Mouse (Mus musculus): ENCODE measurements at regions not wholly inside any gene's neighbourhood (a gene's known extent, or its start where the extent isn't known, plus 50 kb on each side); places are given as distances from the start of the nearest gene placed in this dataset.

DNA sequence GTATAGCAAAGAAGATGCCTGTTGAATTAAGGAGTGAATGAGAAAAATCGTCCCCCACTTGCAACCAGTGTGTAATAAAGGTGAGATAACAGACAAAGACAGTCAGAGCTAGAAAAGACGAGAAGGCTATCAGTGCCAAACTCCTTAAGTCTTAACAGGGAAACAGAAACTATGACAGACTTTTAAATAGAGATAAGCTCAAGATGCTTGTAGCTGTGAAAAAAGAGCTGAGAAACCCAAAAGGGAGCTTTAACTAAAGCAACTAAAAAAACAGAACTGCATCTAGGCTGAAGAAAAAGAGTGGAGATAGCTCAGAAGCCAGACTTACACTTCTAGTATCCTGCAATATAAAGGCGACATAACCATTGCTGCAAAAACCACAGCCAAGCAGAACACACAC, 87.8 kb upstream of the Tprg start:
- Histone ChIP-seq H3K9me3 (replicated peaks; ENCODE audit: insufficient read depth, low read length) (no peaks in the 10 kb centered on the region), H3K27ac (ENCODE audit: control insufficient read depth, low read depth, low read length) (peak overlapping the region; percentile 71), H3K36me3 (ENCODE audit: control insufficient read depth in 1 of 2, insufficient read depth in 2 of 2, low read length in 2 of 2) (peaks cover 0 to 27% of the 10 kb centered on the region in 2 experiments; a peak in 2 of 4 replicates), H3K9ac (ENCODE audit: control insufficient read depth, low read depth, low read length, poor library complexity, severe bottlenecking) (no peak overlapping the region), H3K4me3 (ENCODE audit: control insufficient read depth in 1 of 2, insufficient read depth in 1 of 2, low read depth in 2 of 2, low read length in 2 of 2) (no peak overlapping the region; a peak in 1 of 4 replicates), H3K79me2 (ENCODE audit: control insufficient read depth, insufficient read depth, low read length, poor library complexity) (no peaks in the 10 kb centered on the region), H3K27me3 (ENCODE audit: control insufficient read depth in 1 of 2, insufficient read depth in 2 of 2, low read length in 2 of 2) (no peaks in the 10 kb centered on the region), H3K4me1 (ENCODE audit: control insufficient read depth in 1 of 2, insufficient read depth in 2 of 2, low read length in 2 of 2) (peaks cover 9 to 24% of the 10 kb centered on the region in 2 experiments)
- DNase-seq (ENCODE audit: low read depth, low spot score): peak; percentile 82
- TF ChIP-seq POLR2A (IDR thresholded peaks at IDR 0.05; ENCODE audit: control insufficient read depth in 1 of 2, insufficient read depth in 1 of 2, low read depth in 1 of 2, low read length in 2 of 2, poor library complexity in 1 of 2) (no peak), TAL1 (IDR thresholded peaks at IDR 0.05; ENCODE audit: low read length) (peak; percentile 40), ZMIZ1 (IDR thresholded peaks at IDR 0.05; ENCODE audit: low read depth, low read length) (no peak), BHLHE40 (IDR thresholded peaks at IDR 0.05; ENCODE audit: borderline replicate concordance, low read depth, low read length) (no peak), MYB (IDR thresholded peaks at IDR 0.05; ENCODE audit: low read depth, low read length) (no peak), ETS1 (IDR thresholded peaks at IDR 0.05; ENCODE audit: low read depth, low read length) (peak; percentile 86), TBP (IDR thresholded peaks at IDR 0.05; ENCODE audit: low read depth, low read length) (no peak), CTCF (IDR thresholded peaks at IDR 0.05 in 2 of 3, conservative IDR thresholded peaks at IDR 0.05 in 1 of 3; ENCODE audit: control insufficient read depth in 1 of 3, insufficient read depth in 1 of 3, low read depth in 2 of 3, low read length in 3 of 3, poor library complexity in 1 of 3, severe bottlenecking in 1 of 3) (no peak), MYC (IDR thresholded peaks at IDR 0.05; ENCODE audit: low read depth, low read length) (no peak; the same call in 1 of the 2 replicates), KAT2A (conservative IDR thresholded peaks at IDR 0.05; ENCODE audit: low read depth, low read length) (no peak), ZC3H11A (IDR thresholded peaks at IDR 0.05; ENCODE audit: low read depth, low read length) (no peak), HCFC1 (IDR thresholded peaks at IDR 0.05; ENCODE audit: low read depth, low read length) (no peak), SMC3 (IDR thresholded peaks at IDR 0.05; ENCODE audit: low read depth, low read length) (no peak), POLR2AphosphoS2 (IDR thresholded peaks at IDR 0.05; ENCODE audit: low read length) (no peak), GATA1 (IDR thresholded peaks at IDR 0.05; ENCODE audit: low read depth, low read length) (peak; percentile 94), GABPA (IDR thresholded peaks at IDR 0.05; ENCODE audit: low read depth, low read length) (no peak), MAFK (IDR thresholded peaks at IDR 0.05; ENCODE audit: borderline replicate concordance, low read depth, low read length) (no peak), ELF1 (IDR thresholded peaks at IDR 0.05; ENCODE audit: low read depth, low read length) (no peak), USF1 (IDR thresholded peaks at IDR 0.05; ENCODE audit: low read depth, low read length) (no peak), MXI1 (IDR thresholded peaks at IDR 0.05; ENCODE audit: low read depth, low read length) (peak; percentile 58; the same call in 1 of the 2 replicates), NRF1 (IDR thresholded peaks at IDR 0.05; ENCODE audit: insufficient read depth, low read depth, low read length, poor library complexity, severe bottlenecking) (no peak), RAD21 (IDR thresholded peaks at IDR 0.05; ENCODE audit: low read depth, low read length) (no peak), POLR2AphosphoS5 (IDR thresholded peaks at IDR 0.05; ENCODE audit: borderline replicate concordance, low read depth, low read length) (no peak), ZNF384 (IDR thresholded peaks at IDR 0.05; ENCODE audit: low read depth, low read length) (peak; percentile 77), USF2 (IDR thresholded peaks at IDR 0.05; ENCODE audit: borderline replicate concordance in 1 of 2, insufficient read depth in 1 of 2, low read depth in 1 of 2, low read length in 2 of 2) (no peak), EP300 (IDR thresholded peaks at IDR 0.05; ENCODE audit: low read depth in 1 of 2, low read length in 2 of 2) (peak; percentile 86 to 91), TCF12 (IDR thresholded peaks at IDR 0.05; ENCODE audit: low read depth, low read length) (peak; percentile 84), CHD1 (IDR thresholded peaks at IDR 0.05; ENCODE audit: low read depth, low read length) (no peak), MAX (IDR thresholded peaks at IDR 0.05; ENCODE audit: low read length) (no peak), MAZ (IDR thresholded peaks at IDR 0.05; ENCODE audit: low read depth, low read length) (no peak), UBTF (IDR thresholded peaks at IDR 0.05; ENCODE audit: borderline replicate concordance, insufficient read depth, low read depth, low read length) (no peak), E2F4 (IDR thresholded peaks at IDR 0.05; ENCODE audit: borderline replicate concordance, low read depth, low read length) (no peak), JUND (IDR thresholded peaks at IDR 0.05; ENCODE audit: low read depth, low read length) (no peak), SIN3A (IDR thresholded peaks at IDR 0.05; ENCODE audit: low read length) (peak; percentile 61), ZKSCAN1 (IDR thresholded peaks at IDR 0.05; ENCODE audit: low read depth, low read length) (no peak), RCOR1 (IDR thresholded peaks at IDR 0.05; ENCODE audit: low read depth, low read length) (peak; percentile 87), NELFE (IDR thresholded peaks at IDR 0.05; ENCODE audit: low read depth, low read length) (no peak), CHD2 (IDR thresholded peaks at IDR 0.05; ENCODE audit: low read length) (no peak), MEF2A (IDR thresholded peaks at IDR 0.05; ENCODE audit: extremely low read depth, insufficient replicate concordance, low read depth, low read length, poor library complexity, severe bottlenecking) (no peak)
